Mouse (Mus musculus): ENCODE measurements at regions not wholly inside any gene's neighbourhood (a gene's known extent, or its start where the extent isn't known, plus 50 kb on each side); places are given as distances from the start of the nearest gene placed in this dataset.
"Not testable (repeated sequence)": the region's sequence is repeated elsewhere in the genome, so short reads cannot be mapped to it uniquely, and the experiment has no call there.

- DNase-seq (ENCODE audit: low spot score in 2 of 2): no peak
These were observed 274.9 kb downstream of the Gxylt1 start for GRCm38 (mm10) chr15:93000121-93000520.

GRCm38 (mm10) chr15:92997933-92998332 is 277.0 kb downstream of the Gxylt1 start:
- DNase-seq (ENCODE audit: low spot score in 2 of 2): no peak

DNA sequence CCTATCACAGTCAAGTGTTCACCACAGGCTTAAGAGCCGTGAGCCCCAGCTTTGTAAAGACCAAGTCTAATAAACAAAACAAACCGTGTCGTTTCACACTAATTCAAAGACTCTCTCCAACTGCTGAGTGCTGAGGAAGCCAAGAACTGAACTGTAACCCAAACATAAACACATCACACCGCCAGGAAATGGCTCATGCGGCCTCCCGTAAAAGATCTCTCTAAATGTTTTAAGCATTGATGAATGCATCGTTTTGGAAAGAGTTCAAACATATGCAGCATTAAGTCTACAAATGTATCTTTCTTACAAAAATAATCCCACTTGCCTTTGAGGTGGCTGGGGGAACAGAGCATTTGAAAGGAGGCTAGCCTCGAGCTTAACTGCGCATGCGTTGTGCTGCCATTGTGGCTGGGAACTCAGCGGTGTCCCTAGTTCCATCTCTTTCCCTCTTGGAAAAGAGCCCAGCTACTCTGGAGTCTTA is 280.7 kb downstream of the Gxylt1 start:
- DNase-seq (ENCODE audit: low spot score in 2 of 2): no peak

GRCm38 (mm10) chr15:92993538-92994190 is 281.3 kb downstream of the Gxylt1 start:
- no peak for DNase-seq (ENCODE audit: low spot score in 2 of 2)

GRCm38 (mm10) chr15:92975774-92976173 is 299.2 kb downstream of the Gxylt1 start:
- DNase-seq (ENCODE audit: low spot score in 2 of 2): peak; percentile 43 to 53

DNA sequence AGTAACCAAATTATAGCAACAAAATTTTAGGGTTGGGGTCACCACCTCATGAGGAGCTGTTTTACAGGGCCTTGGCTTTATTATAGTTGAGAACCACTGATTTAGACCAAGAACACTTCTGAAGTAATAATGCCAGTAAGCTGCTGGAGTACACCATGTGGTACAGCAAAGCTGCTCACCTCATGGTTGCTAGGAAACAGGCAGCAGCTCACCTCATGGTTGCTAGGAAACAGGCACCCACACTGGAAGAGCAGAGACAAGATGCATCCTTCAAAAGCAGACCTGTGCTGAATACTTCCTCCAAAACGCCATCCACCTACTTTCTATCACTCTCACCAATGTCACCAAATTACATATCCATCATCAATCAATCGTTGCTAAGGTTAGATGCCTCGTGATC is 300.0 kb downstream of the Gxylt1 start:
- peak; percentile 58 to 59 for DNase-seq (ENCODE audit: low spot score in 2 of 2)

DNA sequence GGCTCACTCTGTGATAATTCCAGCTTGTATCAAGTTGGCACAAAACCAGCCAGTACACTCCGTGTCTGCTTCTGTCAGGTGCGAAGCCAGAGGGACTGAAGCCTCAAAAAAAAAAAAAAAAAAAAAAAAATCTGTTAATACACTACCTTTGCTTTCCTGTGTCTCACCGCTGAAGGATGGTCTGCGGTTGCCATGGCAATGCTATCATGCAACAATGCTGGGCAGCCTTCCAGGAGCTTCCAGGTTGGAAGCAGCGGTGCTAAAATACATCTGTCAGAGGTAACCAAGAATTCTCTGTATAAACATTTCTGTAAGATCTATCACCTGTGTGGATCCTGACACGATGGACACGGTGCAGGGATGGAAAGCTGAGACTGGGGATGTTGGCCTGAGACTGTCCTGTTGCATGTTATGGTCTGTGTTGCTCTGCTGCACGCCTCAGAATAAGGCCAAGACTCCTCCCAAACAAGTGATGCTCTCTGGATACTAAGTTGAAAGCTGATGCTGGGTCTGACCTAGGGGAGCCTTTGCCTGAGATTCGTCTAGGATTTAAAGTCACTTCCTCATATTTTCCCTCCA is 301.2 kb downstream of the Gxylt1 start:
- no peak for DNase-seq (ENCODE audit: low spot score in 2 of 2)

DNA sequence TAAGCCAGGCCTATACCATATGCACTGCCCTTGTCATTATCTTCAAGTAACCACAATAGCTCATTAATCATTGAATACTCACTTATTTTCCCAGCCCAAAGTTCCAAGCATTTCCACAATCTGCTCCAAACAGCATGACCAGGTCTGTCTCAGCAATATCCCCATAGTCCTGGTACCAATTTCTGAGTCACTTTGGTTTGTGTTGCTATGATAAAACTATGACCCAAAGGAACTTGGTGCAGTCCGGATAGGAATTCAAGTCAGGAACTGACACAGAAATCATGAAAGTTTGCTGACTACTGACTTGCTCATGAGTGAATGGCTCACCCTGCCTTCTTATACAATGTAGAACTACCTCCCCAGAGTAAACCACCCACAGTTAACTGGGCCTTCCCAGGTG is 309.4 kb downstream of the Gxylt1 start:
- no peak for DNase-seq (ENCODE audit: low spot score in 2 of 2)

DNA sequence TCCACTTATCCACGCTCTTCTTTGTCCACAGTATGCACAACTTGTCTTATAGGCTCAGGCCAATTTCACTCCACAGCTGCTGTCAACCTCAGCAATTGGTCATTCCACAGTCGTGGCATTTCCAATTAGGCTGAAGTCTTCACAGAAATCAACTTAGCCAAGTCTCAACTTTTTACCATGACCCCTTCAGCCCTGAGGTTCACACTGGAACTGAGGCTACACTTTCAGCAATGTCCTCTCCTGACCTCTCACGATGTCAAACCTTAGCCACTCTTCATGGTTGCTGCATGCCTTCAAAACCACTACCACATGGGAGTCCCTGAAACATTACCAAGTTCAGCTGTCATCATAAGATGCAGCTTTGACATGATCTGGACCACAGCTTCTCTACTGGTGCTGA is 310.1 kb downstream of the Gxylt1 start:
- no peak for DNase-seq (ENCODE audit: low spot score in 2 of 2)

DNA sequence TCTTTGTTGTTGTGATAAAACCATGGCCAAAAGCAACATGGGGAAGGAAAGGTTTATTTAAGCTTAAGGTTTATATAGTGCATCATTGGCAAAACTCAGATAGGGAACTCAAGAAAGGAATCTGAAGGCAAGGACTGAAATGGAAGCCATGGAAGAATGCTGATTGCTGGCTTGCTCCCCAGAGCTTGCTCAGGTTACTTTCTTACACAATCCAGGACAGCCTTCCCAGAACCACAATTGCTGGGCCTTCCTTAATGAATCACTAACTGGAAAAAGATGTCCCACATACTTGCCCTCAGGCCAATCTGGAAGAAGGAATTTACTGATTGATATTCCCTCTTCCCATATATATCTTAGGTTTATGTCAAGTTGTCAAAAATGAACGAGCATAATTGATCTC is 310.8 kb downstream of the Gxylt1 start:
- DNase-seq (ENCODE audit: low spot score in 2 of 2): no peak

DNA sequence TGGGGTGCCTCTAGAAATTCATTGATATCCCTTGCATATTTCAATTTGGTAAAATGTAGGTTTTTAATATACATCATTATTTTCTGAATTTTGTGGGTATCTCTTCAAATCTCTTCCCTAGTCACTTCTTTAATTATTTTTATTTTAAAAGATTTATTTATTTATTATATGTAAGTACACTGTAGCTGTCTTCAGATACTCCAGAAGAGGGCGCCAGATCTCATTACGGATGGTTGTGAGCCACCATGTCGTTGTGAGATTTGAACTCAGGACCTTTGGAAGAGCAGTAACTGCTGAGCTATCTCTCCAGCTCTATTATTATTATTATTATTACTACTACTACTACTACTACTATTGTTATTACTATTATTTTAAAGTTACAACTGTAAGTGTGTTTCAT is 324.1 kb downstream of the Gxylt1 start:
- DNase-seq (ENCODE audit: low spot score in 2 of 2): not testable (repeated sequence)

GRCm38 (mm10) chr15:92946216-92946615 is 328.8 kb downstream of the Gxylt1 start:
- DNase-seq (ENCODE audit: low spot score in 2 of 2): no peak

GRCm38 (mm10) chr15:92903821-92904220 is 371.2 kb downstream of the Gxylt1 start:
- DNase-seq (ENCODE audit: low spot score in 2 of 2): no peak

GRCm38 (mm10) chr15:92897277-92897676 is 377.7 kb downstream of the Gxylt1 start:
- DNase-seq (ENCODE audit: low spot score in 2 of 2): no peak

- no peak for DNase-seq (ENCODE audit: low spot score in 2 of 2)
These were observed 379.1 kb downstream of the Gxylt1 start for GRCm38 (mm10) chr15:92895836-92896235.

DNA sequence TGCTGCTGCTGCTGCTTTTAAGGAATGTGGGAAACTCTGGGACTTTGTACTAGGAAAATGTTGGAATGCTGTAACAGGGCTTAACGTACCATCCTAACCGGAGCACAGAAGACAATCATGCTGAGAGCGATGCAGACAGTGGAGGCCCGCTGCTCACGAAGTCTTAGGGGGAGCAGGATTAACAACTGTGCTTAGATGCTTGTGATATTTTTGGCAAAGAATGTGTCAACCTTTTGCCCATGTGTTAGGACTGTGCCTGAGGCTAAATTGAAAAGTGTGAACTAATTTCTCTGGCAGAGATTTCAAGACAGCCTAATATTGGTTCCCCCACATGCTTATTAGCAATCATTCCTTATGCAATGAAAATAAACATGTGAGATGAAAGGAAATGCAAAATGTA is 398.5 kb downstream of the Gxylt1 start:
- DNase-seq (ENCODE audit: low spot score in 2 of 2): no peak

DNA sequence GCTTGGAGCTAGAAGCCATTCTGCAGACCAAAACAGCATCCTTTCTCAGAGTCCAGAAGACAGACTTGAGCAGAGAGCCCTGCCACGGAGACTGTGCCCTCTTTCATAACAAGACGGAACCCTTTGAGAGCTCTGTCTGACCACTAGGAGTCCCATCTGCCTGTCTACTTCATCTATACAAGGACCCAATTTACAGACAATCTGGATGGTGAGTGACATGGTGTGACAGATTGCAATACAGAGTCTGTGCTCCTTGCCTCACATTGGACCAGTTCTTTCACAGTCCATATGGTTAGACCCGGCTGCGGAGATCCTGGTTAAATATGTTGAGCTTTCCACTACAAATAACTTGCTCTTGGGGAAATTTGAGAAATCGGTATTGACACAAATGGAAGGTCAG is 410.9 kb downstream of the Gxylt1 start:
- DNase-seq (ENCODE audit: low spot score in 2 of 2): no peak

DNA sequence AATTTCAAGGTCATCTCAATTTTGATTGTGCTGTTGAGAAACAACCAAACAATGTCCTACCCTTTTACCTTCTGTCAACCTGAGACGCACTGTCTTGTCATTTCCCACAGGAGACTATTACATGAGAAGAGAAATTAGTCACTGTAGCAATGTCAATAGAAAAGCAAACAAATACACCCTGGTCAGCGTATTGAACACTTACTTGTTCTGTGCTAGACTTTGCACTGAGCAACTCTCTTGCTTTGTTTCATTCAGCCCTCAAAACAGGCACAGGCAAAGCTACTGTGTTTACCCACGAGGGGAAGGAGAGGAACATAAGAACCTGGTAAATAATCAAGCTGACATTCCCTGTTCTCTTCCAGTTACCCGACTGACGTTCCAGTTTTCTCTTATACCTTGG is 424.1 kb downstream of the Gxylt1 start:
- DNase-seq (ENCODE audit: low spot score in 2 of 2): no peak

- DNase-seq (ENCODE audit: low spot score in 2 of 2): no peak
These were observed 434.9 kb downstream of the Gxylt1 start for GRCm38 (mm10) chr15:92840035-92840434.

- no peak for DNase-seq (ENCODE audit: low spot score in 2 of 2)
These were observed 435.4 kb downstream of the Gxylt1 start for GRCm38 (mm10) chr15:92839611-92840010.

DNA sequence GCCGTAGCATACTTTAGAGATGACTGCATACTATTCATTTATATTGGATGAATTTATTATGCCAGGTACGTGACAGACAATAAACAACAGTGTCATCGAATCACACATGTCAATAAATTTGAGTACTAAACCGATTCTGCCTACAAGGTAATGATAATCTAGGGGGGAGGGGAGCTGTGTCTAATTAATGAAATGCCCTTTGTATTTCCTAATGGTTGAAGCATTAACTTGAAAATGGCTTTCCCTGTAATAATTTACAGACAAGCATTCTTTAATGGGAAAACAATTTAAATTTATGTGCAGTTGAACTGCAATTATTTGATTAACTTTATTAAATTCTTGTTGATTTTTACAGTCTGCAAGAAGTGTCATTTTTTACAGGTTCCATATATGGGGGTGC is 429.5 kb downstream of the Pdzrn4 start:
- DNase-seq (ENCODE audit: low spot score in 2 of 2): no peak
